Mouse (Mus musculus): Measurements from ENCODE around the gene Tpbgl. TPM values are rescaled to one million over a fixed set of nuclear protein-coding genes. Genes with fewer than 3 reads are reported as not detected.

Tpbgl gene
- polyA plus RNA-seq, 1 experiment from 2014 or later = 0.20 TPM

DNA sequence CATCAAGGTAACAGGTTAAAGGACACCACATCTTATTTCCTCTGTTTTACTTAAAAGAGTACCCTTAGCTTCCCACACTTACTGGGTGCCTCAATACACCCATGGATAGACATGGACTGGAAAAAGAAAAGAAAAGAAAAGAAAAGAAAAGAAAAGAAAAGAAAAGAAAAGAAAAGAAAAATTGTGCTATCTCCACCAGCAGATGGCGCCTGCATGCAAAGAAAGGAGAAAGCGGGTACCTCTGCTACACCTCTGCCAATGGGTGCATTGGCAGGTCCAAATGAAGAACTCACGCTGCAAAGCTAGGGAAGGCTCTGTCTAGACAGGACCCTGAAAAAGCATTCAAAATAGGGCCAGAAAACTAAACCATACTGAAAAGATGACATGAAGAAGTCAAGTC lies 8.0 kb downstream of the Tpbgl start:
- no peak for ATAC-seq (replicated peaks; ENCODE audit: low FRiP score)
- DNase-seq (ENCODE audit: low spot score) = no peak
- no peak overlapping the region for H3K4me3 ChIP-seq (ENCODE audit: low read depth, low read length)

DNA sequence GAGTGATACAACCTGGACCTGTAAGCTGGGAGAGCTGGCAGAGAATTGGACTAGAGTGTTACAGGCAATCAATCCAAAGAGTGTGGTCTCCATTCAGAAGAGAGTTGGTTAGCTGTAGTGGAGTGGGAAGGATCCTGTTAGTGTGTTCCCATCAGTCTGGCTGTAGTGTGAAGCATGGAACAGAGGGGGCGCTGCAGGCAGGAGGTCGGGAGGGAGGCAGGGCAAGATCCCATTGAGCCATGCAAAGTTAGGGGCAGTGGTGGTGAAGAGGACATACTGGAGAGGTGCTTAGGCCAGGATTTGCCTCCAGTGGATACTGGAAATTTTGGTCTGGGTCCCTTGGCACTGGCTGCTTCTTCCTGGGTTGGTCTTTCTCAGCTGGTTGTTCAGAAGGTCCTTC lies 8.6 kb downstream of the Tpbgl start:
- ATAC-seq (replicated peaks; ENCODE audit: low FRiP score) (no peak), DNase-seq (ENCODE audit: low spot score) (no peak)
- H3K4me3 ChIP-seq (ENCODE audit: low read depth, low read length) = no peak overlapping the region
- WGBS = 72% methylated on average over 2 of the region's 2 CpGs
- H3K36me3 ChIP-seq (ENCODE audit: control insufficient read depth, insufficient read depth, low read length) = no peaks in the 10 kb centered on the region
- no peaks in the 10 kb centered on the region for H3K27me3 ChIP-seq (ENCODE audit: control insufficient read depth, insufficient read depth, low read length)
- no peak overlapping the region for H3K4me2 ChIP-seq (ENCODE audit: low read depth, low read length, severe bottlenecking)
- H3K27ac ChIP-seq (ENCODE audit: low read depth, low read length) = no peak overlapping the region
- H3K4me1 ChIP-seq (replicated peaks; ENCODE audit: control insufficient read depth, insufficient read depth, low read length) = no peaks in the 10 kb centered on the region
- no peaks in the 10 kb centered on the region for H3K9me3 ChIP-seq (ENCODE audit: control insufficient read depth, low read length)
- H3K9ac ChIP-seq (ENCODE audit: low read length) = no peak overlapping the region

More for the DNA sequence above, 8.0 kb downstream of the Tpbgl start:
- 8% methylated on average over 3 of the region's 3 CpGs for WGBS
- no peak overlapping the region for H3K9ac ChIP-seq (ENCODE audit: low read length)
- H3K27me3 ChIP-seq (ENCODE audit: control insufficient read depth, insufficient read depth, low read length) = peaks cover 2% of the 10 kb centered on the region
- H3K27ac ChIP-seq (ENCODE audit: low read depth, low read length) = no peak overlapping the region
- H3K4me2 ChIP-seq (ENCODE audit: low read depth, low read length, severe bottlenecking) = no peak overlapping the region
- H3K4me1 ChIP-seq (replicated peaks; ENCODE audit: control insufficient read depth, insufficient read depth, low read length) = no peaks in the 10 kb centered on the region
- H3K9me3 ChIP-seq (ENCODE audit: control insufficient read depth, low read length) = no peaks in the 10 kb centered on the region
- H3K36me3 ChIP-seq (ENCODE audit: control insufficient read depth, insufficient read depth, low read length) = no peaks in the 10 kb centered on the region

DNA sequence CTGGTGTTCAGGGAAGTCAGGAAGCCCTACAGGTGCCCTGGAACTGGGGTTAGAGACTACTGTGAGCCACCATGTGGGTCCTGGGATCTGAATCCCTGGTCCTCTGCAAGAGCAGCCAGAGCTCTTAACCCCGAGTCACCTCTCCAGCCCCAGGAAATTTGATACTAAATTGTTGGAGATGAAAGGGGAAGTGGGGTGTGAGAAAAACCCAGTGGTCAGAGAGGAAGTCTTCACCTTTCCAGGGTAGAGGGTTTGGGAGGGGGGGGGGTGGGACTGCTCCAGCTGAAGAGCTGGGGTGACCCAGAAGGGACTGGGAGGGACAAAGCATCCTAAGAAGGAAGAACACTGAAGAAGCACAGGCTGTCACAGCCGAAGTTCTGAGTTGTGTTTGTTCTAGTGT lies 19.3 kb downstream of the Tpbgl start:
- Histone ChIP-seq H3K4me1 (replicated peaks; ENCODE audit: control insufficient read depth, insufficient read depth, low read length) (no peaks in the 10 kb centered on the region), H3K27me3 (ENCODE audit: control insufficient read depth, insufficient read depth, low read length) (no peaks in the 10 kb centered on the region), H3K4me2 (ENCODE audit: low read depth, low read length, severe bottlenecking) (no peak overlapping the region), H3K9me3 (ENCODE audit: control insufficient read depth, low read length) (no peaks in the 10 kb centered on the region), H3K9ac (ENCODE audit: low read length) (no peak overlapping the region), H3K4me3 (ENCODE audit: low read depth, low read length) (no peak overlapping the region), H3K27ac (ENCODE audit: low read depth, low read length) (no peak overlapping the region), H3K36me3 (ENCODE audit: control insufficient read depth, insufficient read depth, low read length) (no peaks in the 10 kb centered on the region)
- DNase-seq (ENCODE audit: low spot score) = no peak
- 69% methylated on average over 2 of the region's 2 CpGs for WGBS
- ATAC-seq (replicated peaks; ENCODE audit: low FRiP score) = no peak

DNA sequence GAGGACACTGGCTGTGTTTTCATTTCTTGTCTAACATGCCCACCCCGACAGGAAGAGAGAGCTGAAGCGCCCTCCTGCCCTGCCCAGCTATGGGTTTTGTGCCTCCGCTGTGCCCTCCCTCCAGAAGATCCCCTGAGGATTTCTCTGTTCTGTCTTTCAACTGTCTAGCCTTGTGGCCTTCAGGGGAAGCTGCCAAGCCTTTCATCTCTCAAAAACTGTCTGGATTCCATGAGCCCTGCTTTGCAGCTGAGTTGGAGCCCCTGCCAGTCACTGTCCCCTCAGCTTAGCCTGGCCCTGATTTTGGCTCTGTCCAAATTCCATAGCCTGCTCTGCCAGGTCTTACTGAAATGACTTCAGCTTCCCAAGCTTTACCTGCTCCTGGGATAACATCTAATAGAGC lies 20.1 kb downstream of the Tpbgl start:
- no peak for ATAC-seq (replicated peaks; ENCODE audit: low FRiP score)
- no peak for DNase-seq (ENCODE audit: low spot score)
- H3K9ac ChIP-seq (ENCODE audit: low read length) = no peak overlapping the region
- H3K36me3 ChIP-seq (ENCODE audit: control insufficient read depth, insufficient read depth, low read length) = no peaks in the 10 kb centered on the region
- no peaks in the 10 kb centered on the region for H3K27me3 ChIP-seq (ENCODE audit: control insufficient read depth, insufficient read depth, low read length)
- WGBS = 73% methylated on average over 3 of the region's 3 CpGs
- no peak overlapping the region for H3K27ac ChIP-seq (ENCODE audit: low read depth, low read length)
- no peaks in the 10 kb centered on the region for H3K4me1 ChIP-seq (replicated peaks; ENCODE audit: control insufficient read depth, insufficient read depth, low read length)
- H3K9me3 ChIP-seq (ENCODE audit: control insufficient read depth, low read length) = no peaks in the 10 kb centered on the region
- H3K4me3 ChIP-seq (ENCODE audit: low read depth, low read length) = no peak overlapping the region
- no peak overlapping the region for H3K4me2 ChIP-seq (ENCODE audit: low read depth, low read length, severe bottlenecking)

DNA sequence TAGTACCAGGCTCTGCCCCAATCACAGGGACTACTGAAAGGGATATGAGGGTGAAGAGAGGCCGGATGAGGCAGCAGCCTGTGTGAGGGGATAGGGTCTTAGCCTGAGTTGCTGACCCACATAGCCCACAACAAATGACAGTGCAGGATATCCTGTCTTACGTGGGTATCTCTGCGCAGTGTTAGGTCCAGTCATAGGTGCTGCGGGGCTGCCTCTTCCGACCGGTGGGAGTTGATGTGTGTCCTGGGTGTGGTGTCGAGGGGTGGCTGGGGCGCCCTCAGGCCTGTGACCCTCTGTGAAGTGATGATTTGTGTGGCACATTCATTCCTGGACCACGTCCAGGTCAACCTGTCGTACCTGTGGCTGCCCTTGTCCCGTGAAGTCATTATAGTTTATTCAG lies 20.6 kb downstream of the Tpbgl start:
- H3K36me3 ChIP-seq (ENCODE audit: control insufficient read depth, insufficient read depth, low read length) = no peaks in the 10 kb centered on the region
- H3K4me2 ChIP-seq (ENCODE audit: low read depth, low read length, severe bottlenecking) = no peak overlapping the region
- H3K9ac ChIP-seq (ENCODE audit: low read length) = no peak overlapping the region
- WGBS = 86% methylated on average over 11 of the region's 11 CpGs
- no peak overlapping the region for H3K27ac ChIP-seq (ENCODE audit: low read depth, low read length)
- H3K4me1 ChIP-seq (replicated peaks; ENCODE audit: control insufficient read depth, insufficient read depth, low read length) = no peaks in the 10 kb centered on the region
- ATAC-seq (replicated peaks; ENCODE audit: low FRiP score) (no peak), DNase-seq (ENCODE audit: low spot score) (no peak)
- no peaks in the 10 kb centered on the region for H3K27me3 ChIP-seq (ENCODE audit: control insufficient read depth, insufficient read depth, low read length)
- no peaks in the 10 kb centered on the region for H3K9me3 ChIP-seq (ENCODE audit: control insufficient read depth, low read length)
- no peak overlapping the region for H3K4me3 ChIP-seq (ENCODE audit: low read depth, low read length)

DNA sequence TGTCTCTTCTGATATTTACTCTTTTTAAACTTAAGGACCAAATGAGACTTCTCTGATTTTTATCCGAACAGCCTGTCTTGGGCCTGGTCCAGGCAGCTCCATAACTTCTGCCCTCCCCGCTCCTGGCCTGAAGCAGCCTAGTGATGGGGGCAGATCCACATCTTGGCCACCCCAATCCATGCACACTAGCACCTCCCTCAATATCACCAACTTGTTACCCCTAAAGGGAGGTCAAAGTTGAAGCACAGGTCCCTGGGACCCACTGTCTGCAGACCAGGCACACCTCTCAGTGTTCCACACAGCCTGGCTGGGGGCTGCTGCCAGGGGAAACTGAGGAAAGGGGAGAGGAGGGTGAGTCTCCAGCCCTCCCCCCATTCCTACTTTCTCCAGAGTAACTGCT lies 21.8 kb downstream of the Tpbgl start:
- H3K27ac ChIP-seq (ENCODE audit: low read depth, low read length) = no peak overlapping the region
- ATAC-seq (replicated peaks; ENCODE audit: low FRiP score) (no peak), DNase-seq (ENCODE audit: low spot score) (no peak)
- no peaks in the 10 kb centered on the region for H3K27me3 ChIP-seq (ENCODE audit: control insufficient read depth, insufficient read depth, low read length)
- H3K4me3 ChIP-seq (ENCODE audit: low read depth, low read length) = no peak overlapping the region
- 94% methylated on average over 2 of the region's 2 CpGs for WGBS
- H3K4me1 ChIP-seq (replicated peaks; ENCODE audit: control insufficient read depth, insufficient read depth, low read length) = no peaks in the 10 kb centered on the region
- H3K36me3 ChIP-seq (ENCODE audit: control insufficient read depth, insufficient read depth, low read length) = no peaks in the 10 kb centered on the region
- no peaks in the 10 kb centered on the region for H3K9me3 ChIP-seq (ENCODE audit: control insufficient read depth, low read length)
- no peak overlapping the region for H3K9ac ChIP-seq (ENCODE audit: low read length)
- no peak overlapping the region for H3K4me2 ChIP-seq (ENCODE audit: low read depth, low read length, severe bottlenecking)

DNA sequence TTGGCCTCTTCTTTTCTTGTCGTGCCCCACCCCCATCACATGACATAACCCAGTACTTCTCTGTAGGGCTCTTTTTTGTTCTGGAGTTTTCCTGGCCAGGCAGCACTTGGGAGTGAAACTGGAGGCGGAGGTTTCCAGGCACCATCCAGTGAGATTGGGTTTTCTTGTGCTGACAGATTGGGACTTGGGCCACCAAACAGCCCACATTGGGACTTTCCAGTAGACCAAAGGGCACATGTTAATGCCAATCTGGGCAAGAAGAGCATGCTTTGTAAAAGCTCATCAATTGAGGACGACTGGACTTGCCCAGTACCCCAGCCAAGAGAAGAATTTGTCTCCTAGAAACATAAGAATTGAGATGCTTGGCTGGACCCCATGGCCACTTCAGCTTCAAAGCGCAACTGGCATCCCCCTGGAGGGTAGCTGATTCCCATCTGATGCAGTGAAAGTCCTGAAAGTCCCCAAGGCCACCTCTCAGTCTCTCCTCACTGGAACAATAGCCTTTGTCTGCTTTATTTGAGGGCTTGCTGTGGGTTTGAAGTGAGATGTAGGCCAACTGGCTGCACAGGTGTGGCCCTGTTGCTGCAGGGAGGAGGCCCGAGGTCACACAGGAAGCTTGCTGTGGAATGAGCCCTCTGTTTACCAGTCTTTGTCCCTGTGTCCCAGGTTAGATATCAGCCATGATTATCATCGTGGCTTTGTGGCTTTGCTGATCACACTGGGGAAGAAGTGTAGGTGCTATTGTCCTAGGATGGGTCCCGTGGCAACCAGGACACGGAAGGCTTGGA lies 22.8 kb downstream of the Tpbgl start:
- no peak overlapping the region for H3K9ac ChIP-seq (ENCODE audit: low read length)
- 84% methylated on average over 8 of the region's 8 CpGs for WGBS
- ATAC-seq (replicated peaks; ENCODE audit: low FRiP score) = no peak

DNA sequence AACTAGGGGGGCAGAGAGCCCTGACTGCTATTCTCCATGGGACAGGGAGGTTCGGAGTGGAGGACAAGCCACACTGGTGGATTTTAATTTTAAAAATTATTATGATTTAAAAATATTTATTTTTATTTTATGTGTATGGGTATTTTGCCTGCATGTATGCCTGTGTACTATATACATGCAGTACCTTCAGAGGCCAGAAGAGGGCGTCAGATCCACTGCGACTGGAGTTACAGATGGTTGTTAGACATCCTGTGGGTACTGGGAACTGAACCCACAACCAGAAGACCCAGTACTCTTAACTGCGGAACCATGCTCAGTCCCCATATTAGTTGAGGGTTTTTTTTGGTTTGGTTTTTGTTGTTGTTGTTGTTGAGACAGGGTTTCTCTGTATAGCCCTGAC lies 28.2 kb downstream of the Tpbgl start:
- no peaks in the 10 kb centered on the region for H3K4me1 ChIP-seq (replicated peaks; ENCODE audit: control insufficient read depth, insufficient read depth, low read length)
- no peaks in the 10 kb centered on the region for H3K36me3 ChIP-seq (ENCODE audit: control insufficient read depth, insufficient read depth, low read length)
- 78% methylated on average over 4 of the region's 4 CpGs for WGBS
- H3K27ac ChIP-seq (ENCODE audit: low read depth, low read length) = no peak overlapping the region
- DNase-seq (ENCODE audit: low spot score) = no peak
- H3K4me2 ChIP-seq (ENCODE audit: low read depth, low read length, severe bottlenecking) = no peak overlapping the region
- H3K9ac ChIP-seq (ENCODE audit: low read length) = no peak overlapping the region
- ATAC-seq (replicated peaks; ENCODE audit: low FRiP score) = no peak
- no peaks in the 10 kb centered on the region for H3K9me3 ChIP-seq (ENCODE audit: control insufficient read depth, low read length)
- H3K27me3 ChIP-seq (ENCODE audit: control insufficient read depth, insufficient read depth, low read length) = no peaks in the 10 kb centered on the region
- no peak overlapping the region for H3K4me3 ChIP-seq (ENCODE audit: low read depth, low read length)

More for the DNA sequence above, 22.8 kb downstream of the Tpbgl start:
- Histone ChIP-seq H3K4me3 (ENCODE audit: low read depth, low read length) (no peak overlapping the region), H3K36me3 (ENCODE audit: control insufficient read depth, insufficient read depth, low read length) (no peaks in the 10 kb centered on the region), H3K27ac (ENCODE audit: low read depth, low read length) (no peak overlapping the region), H3K4me2 (ENCODE audit: low read depth, low read length, severe bottlenecking) (no peak overlapping the region), H3K4me1 (replicated peaks; ENCODE audit: control insufficient read depth, insufficient read depth, low read length) (no peaks in the 10 kb centered on the region), H3K27me3 (ENCODE audit: control insufficient read depth, insufficient read depth, low read length) (no peaks in the 10 kb centered on the region), H3K9me3 (ENCODE audit: control insufficient read depth, low read length) (no peaks in the 10 kb centered on the region)
- DNase-seq (ENCODE audit: low spot score) = no peak

All from forebrain, embryonic 11.5 days (tissue).